Mouse (Mus musculus): ENCODE results near the gene Ubtf.

The Ubtf gene

DNA sequence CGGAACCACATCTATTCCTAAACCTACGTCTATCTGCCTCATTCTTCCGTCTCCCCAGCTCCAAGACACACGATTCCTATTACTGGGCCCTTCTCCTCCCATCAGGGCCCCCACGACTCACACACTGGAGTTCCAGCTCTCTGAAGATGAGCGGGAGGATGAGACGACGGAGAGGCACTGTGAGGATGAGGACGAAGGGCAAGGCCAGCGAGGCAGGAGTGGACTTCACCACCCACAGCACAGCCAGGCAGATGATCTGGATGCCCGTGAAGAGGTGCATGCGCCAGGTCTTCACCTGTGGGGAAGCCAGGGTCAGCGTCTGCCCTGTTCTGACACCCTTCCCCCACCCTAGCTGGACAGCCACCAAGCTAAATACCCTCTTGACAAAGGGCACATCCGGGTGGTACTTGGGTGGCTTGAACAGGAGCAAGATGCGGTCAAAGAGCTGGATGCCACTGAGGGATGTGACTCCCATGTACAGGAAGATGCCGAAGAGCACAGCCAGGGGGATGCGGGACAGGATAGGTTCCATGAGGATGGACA lies 31.5 kb upstream of the Ubtf start:
- no peak for TF ChIP-seq GATA4 (IDR thresholded peaks at IDR 0.05; ENCODE audit: insufficient replicate concordance, low read length)

DNA sequence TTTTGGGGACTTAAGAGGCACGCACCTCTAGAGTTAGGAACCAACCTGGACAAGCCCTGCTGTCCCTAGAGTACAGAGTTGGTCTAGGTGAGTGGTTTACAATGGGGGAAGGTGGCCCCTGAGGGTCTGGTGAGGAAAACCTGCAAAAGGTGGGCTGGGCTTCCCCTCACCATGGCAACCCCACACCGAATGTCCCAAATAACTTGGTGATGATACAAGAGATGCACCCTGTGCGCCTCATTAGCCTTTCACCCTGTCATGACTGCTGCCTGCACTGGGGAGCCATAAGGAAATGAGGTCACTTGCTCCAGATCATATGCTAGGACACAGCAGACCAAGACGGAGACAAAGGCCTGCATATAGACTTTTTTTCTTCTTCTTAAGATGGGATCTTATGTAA lies 30.9 kb upstream of the Ubtf start:
- no peak for TF ChIP-seq GATA4 (IDR thresholded peaks at IDR 0.05; ENCODE audit: insufficient replicate concordance, low read length)

DNA sequence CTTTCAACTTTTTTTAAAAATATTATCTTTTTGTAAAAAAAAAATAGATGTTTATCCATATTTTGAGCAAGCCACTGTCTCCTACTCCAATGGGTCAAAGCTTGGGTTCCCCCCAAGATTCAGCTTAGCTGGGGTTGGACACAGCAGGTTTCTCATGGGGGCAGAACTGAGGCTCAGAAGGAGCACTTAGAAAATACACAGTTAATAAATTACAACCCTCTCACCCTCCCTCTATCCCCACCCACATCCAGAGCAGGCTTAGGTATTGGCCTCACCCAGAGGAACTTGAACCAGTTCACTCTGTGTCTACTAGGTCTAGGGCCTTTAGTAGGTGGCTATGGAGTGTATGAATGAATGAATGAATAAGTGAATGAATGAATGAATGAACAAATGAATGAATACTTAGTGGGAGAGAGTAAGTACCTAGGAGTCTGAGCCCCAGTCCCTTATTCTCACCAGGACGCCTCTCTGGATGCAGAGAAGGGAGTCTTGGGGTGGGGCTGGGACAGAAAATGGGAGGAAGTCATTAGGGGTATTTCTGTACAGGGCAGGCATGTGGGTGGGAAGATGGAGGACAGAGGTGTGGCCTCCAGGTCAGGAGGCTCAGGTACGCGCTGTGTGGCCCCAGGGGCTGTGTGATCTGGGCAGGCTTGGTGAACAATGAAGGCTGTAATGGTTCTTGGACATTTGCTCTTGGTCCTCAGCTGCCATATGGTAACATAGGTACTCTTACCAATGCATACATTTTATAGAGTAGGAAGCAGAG lies 29.8 kb upstream of the Ubtf start:
- no peak for TF ChIP-seq GATA4 (IDR thresholded peaks at IDR 0.05; ENCODE audit: insufficient replicate concordance, low read length)

DNA sequence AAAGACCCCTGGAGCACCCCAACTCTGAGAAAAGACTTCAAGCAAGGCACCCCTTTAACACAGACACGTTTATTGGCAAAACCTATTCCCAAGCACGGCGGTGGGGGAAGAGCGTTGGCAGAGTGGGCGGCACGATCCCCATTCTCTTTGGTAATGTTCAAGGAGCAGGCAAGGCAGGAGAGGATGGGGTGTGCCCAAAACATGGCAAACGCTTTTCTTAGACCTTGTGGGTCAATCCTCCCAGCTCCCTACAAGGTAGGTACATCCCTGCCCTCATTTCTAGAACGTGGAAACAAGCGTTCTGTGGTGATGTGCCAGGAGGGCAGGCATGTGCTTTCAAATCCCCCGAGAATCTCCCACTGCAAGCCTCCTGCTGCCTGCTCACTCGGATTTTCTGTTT lies 29.2 kb upstream of the Ubtf start:
- no peak for TF ChIP-seq GATA4 (IDR thresholded peaks at IDR 0.05; ENCODE audit: insufficient replicate concordance, low read length)

DNA sequence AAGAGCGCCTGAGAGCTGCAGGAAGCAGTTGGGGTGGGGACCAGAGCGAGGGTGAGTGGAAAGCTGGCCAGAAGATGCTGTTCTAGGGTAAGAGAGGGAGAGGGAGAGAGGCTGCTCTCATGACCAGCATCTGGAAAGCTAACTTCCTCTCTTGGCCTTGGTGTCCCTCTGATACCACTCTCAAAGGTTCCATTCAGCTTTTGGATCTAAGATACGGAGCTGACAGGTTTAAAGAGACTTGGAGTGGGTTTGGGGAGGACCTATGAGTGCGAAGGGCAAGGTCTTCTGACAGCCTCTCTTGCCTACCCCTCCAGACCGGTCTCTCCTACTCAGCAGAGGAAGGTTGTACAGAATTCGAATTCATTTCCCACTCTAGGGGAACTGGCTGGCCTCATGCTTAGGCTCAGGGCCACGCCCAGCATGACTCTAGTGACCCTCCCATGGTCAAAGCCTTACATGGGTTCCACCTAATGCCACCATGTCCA lies 28.6 kb upstream of the Ubtf start:
- TF ChIP-seq GATA4 (IDR thresholded peaks at IDR 0.05; ENCODE audit: insufficient replicate concordance, low read length), result no peak

DNA sequence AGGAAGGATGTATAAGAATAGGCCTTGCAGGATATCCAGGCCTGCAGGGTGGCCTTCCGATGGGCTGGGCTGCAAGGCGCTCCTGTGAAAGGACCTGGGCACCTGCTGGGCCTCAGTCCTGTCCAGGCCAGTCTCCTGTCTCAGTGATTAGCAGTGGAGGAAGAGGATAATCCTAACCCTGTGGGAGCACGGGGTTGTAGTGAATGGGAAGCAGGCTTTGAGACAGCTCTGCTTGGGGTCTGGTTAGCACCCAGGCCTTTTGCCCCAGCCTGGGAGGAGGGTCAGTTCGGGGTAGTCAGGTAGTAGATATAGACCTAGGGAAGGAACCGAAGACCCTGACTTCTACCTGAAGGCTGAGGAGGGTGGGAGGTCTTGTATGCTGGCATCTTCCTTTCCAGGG lies 28.1 kb upstream of the Ubtf start:
- TF ChIP-seq GATA4 (IDR thresholded peaks at IDR 0.05; ENCODE audit: insufficient replicate concordance, low read length), result no peak

DNA sequence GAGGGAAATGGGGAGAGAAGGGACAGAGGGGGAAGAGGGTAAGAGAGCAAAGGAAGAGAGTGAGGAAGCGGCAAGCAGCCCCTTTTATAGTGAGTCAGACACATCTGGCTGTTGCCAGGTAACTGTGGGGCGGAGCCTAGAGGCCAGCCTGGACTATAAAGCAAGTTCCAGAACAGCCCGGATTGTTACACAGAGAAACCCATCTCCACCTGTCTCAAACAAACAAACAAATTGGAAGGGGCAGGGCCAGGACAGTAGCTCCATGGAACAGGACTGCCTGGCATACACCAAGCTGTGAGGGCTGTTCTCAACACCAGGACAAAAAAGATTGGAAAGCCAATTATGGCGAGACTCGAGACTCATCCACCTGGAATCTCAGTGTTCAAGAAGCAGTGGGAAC lies 27.4 kb upstream of the Ubtf start:
- no peak for TF ChIP-seq GATA4 (IDR thresholded peaks at IDR 0.05; ENCODE audit: insufficient replicate concordance, low read length)

DNA sequence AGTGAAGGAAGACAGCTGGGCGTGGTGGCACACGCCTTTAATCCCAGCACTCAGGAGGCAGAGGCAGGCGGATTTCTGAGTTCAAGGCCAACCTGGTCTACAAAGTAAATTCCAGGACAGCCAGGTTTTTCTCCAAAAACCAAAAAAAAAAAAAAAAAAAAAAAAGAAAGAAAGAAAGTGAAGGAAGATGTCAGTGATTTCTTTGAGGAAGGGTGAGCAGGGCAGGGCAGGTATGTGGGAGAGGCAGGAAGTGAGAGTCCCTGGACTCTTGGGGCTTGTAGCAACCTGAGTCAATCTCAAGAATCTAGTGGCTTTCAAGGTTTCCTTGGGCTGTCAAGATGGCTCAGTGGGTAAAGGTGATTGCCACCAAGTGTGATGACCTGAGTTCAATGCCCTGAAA lies 24.9 kb upstream of the Ubtf start:
- TF ChIP-seq GATA4 (IDR thresholded peaks at IDR 0.05; ENCODE audit: insufficient replicate concordance, low read length), result no peak

DNA sequence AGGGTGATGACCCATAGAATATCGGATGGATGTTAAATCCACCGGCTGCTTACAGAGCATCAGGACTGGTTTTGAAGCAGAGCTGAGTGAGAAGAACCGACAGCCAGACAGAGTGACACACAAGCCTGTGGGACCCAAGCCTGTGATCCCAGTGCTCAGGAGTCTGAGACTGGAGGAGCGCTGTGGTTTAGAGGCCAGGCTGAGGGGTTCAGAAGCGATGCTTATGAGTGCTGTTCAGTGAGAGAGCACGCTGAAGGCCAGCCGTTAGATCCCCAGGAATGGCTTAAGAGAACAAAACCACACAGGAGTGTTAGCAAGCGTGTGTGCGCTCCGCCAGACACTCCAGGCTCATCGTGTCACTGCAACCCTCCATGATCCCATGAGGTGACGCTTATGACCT lies 23.2 kb upstream of the Ubtf start:
- no peak for TF ChIP-seq GATA4 (IDR thresholded peaks at IDR 0.05; ENCODE audit: insufficient replicate concordance, low read length)

DNA sequence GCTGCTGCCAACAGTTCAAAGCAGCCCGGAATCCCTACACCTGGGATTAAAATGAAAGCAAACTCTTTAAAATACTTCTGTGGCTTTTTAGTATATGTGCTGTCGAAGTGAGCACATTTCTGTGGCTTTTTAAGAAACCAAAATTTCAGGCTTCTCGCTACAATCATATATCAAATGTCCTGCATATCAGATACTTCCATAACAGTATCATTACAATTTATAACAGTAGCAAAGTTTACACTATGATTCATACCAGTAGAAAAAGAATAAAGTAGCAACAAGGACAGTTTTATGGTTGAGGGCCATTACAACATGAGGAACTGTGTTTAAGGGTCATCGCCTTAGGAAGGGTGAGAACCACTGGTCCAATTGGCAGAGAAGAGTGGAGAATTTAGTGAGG lies 21.6 kb upstream of the Ubtf start:
- TF ChIP-seq GATA4 (IDR thresholded peaks at IDR 0.05; ENCODE audit: insufficient replicate concordance, low read length), result no peak

DNA sequence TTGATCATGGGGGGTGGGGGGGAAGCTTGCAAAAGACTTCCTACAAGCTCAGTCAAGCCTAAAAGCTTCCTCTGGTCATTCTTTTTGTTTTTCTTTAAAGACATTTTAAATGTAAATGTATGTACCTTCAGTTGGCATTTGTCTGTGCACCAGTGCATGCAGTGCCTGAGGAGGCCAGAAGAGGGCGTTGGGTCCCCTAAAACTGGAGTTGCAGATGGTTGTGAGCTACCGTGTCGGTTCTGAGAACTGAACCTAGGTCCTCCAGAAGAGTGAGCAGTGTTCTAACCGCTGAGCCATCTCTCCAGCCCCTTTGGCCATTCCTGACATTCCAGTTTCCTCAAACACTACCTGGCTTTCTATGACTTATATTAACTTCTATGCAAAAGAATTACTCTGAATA lies 20.1 kb upstream of the Ubtf start:
- no peak for TF ChIP-seq GATA4 (IDR thresholded peaks at IDR 0.05; ENCODE audit: insufficient replicate concordance, low read length)

DNA sequence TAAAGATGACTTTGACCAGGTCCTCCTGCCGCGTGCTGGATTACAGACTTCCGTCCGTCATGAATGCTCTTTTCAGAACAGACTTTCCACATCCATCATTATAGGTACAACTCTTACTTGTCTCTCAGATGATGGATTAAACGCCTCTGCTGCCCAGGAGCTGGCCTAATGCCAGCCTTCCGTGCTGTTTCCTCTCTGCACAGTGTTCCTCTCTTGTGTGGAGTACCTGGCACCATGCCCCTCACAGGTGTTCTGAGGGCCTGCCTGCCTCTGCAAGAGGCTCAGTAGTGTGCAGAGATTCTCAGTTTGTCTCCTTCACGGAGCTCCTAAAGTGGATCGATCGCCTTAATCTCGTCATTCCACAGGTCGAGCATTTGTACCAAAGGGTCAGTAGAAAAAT lies 19.7 kb upstream of the Ubtf start:
- TF ChIP-seq GATA4 (IDR thresholded peaks at IDR 0.05; ENCODE audit: insufficient replicate concordance, low read length), result no peak

DNA sequence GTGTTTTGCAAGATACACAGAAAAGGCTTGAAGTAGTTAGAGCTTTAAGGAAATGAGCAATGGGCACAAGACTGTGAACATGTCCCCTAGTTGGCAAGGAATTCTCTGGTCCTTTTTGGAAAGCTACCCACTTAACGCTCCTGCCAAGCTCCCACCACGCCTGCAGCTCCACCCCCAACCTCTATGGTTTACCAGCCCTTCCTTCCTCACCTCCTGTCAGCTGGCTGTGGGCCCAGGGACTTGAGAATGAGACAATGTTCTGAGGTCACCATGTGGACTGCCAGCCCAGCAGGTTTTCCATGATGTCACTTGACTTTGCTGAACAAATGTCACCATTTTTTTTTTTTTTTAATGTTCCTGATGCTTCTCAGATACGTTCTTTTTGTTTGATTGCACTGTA lies 19.0 kb upstream of the Ubtf start:
- no peak for TF ChIP-seq GATA4 (IDR thresholded peaks at IDR 0.05; ENCODE audit: insufficient replicate concordance, low read length)

DNA sequence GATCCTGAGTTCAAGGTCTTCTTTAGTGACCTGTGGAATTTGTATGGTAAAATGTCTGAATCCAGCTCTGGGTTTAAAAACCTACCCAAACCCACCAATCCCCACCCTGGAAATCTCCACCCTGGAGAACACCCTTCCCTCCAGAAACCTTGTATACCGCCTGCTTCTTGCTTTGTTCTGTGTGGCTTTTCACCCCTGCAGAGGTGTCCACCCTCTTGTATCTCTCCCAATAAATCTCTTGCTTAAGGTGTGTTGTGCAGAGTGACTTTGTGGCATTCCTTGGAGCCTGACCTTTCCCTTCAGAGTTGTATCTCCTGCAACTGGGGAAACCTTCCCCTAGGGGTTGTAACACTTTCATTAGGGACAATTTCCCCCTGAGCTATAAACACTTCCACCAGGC lies 18.4 kb upstream of the Ubtf start:
- TF ChIP-seq GATA4 (IDR thresholded peaks at IDR 0.05; ENCODE audit: insufficient replicate concordance, low read length), result no peak

DNA sequence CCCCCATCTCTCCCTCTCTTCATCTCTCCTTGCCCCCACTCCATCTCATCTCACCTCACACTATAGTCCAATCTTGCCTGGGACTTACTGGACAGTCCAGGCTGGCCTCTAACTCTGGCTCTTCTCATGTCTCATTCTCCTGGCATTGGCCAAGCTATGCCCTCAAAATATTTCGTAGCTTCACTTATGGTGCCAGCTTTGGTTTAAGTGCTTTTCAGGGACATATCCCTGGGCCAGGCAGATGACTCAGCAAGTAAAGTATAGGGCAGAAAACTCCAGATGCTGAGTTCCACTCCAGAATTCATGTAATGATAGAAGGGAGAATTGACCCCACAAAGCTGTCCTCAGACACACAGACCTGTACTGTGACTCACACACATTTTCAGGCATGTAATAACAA lies 16.6 kb upstream of the Ubtf start:
- no peak for TF ChIP-seq GATA4 (IDR thresholded peaks at IDR 0.05; ENCODE audit: insufficient replicate concordance, low read length)

DNA sequence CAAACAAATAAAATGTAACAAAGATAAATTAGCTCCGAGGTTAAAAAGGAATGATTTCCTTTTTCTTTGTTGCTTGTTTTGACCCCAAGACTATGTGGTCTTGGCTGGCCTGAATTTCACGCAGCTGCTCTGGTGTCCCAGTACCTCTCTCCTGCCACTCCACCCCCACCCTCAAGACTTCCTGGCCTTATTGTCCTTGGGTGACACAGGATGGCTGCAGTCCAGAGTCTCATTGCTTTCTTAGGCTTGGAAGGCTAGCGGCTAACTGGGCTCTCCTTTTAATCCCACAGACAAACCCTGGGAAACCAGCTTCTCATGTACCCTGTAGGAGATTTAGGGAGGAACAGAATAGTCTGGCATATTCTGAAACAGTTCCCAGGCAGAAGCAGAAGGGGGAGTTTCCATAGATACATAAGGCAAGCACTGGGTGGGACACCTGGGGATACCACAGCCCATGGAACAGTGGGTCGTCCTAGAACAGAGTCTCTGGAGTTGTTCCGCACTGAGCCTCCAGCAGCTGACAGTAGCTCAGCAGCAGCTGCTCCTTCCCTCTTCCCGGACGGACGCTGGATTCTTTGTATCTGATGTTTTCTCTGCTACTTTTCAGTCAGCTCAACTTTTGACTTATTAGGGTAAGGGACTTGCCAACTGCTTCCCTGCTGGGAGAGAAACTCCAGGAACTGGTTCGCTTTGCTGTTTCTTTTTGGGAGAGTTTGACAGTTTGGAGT lies 15.6 kb upstream of the Ubtf start:
- TF ChIP-seq GATA4 (IDR thresholded peaks at IDR 0.05; ENCODE audit: insufficient replicate concordance, low read length), result no peak

Data from liver, adult (tissue).